Mouse (Mus musculus) Patski (cell line): ENCODE data around the gene Olfr281. TPM values are rescaled to one million over a fixed set of nuclear protein-coding genes. Genes with fewer than 3 reads are reported as not detected.
A peak's percentile ranks its signal among the peaks of the same experiment; 100 is the strongest.

Experiments used
- ATAC-seq: fragments of 100-300 bp; one replicate; pipeline ENCODE4 v1.8.0; 2021
- CTCF ChIA-PET: fragments of 350-600 bp; sonication (Branson Sonifier 250); formaldehyde crosslinking; loops from one replicate; lab custom pipeline; 2022; ENCODE audit warnings: inconsistent platforms; lab: Charles Lee
- POLR2A ChIA-PET: fragments of 350-600 bp; sonication (Branson Sonifier 250); formaldehyde crosslinking; loops from one replicate; lab custom pipeline; 2022; ENCODE audit warnings: antibody characterized with exemption, inconsistent platforms; lab: Charles Lee
- DNase-seq: peaks from one replicate; pipeline ENCODE4 v3.0.0-alpha.2; 2011; ENCODE audit warnings: low read depth, low spot score
- H3K27me3 ChIP-seq: fragments of 371-371 bp; one replicate; pipeline ENCODE4 v1.5.1; 2021
- CTCF ChIP-seq: fragments of 100-300 bp; IDR thresholded peaks from one replicate; pipeline ENCODE4 v1.5.1; 2021
- in situ Hi-C: fragments of 300-500 bp; cut with MboI; formaldehyde crosslinking; loops from 3 replicates; pipeline ENCODE4 v1.11.1; 2018; ENCODE audit warnings: low pct_unique_long_range_greater_than_20kb, mixed read lengths
- polyA plus RNA-seq: library from polyadenylated mRNA; unstranded; gene quantifications from one replicate; pipeline ENCODE4 v1.2.3, GENCODE M21; 2021

Gene Olfr281
- polyA plus RNA-seq, 1 experiment from 2014 or later, result not detected

GRCm38 (mm10) chr15:98483907-98484886, 31.8 kb downstream of the Olfr281 start:
- no peak for DNase-seq
- no peak for TF ChIP-seq CTCF
- in situ Hi-C loops, result no loop called here
- POLR2A ChIA-PET, result no interaction called here
- H3K27me3 ChIP-seq, result peaks cover 10% of the 10 kb centered on the region
- CTCF ChIA-PET, result no interaction called here
- ATAC-seq, result no peak

GRCm38 (mm10) chr15:98486433-98487021, 34.1 kb downstream of the Olfr281 start:
- DNase-seq, result no peak
- in situ Hi-C loops, result no loop called here
- ChIA-PET CTCF (no interaction called here), POLR2A (interaction anchor here (0.6 kb wide), 1 partner anchor 276 kb away, joined by 4 read pairs; the partner anchor contains the start of gene Arf3)
- TF ChIP-seq CTCF, result no peak
- ATAC-seq, result no peak
- peaks cover 12% of the 10 kb centered on the region for H3K27me3 ChIP-seq

GRCm38 (mm10) chr15:98491332-98491731, 38.9 kb downstream of the Olfr281 start:
- CTCF ChIA-PET, result no interaction called here
- no peak for DNase-seq
- peaks cover 8% of the 10 kb centered on the region for H3K27me3 ChIP-seq
- POLR2A ChIA-PET, result no interaction called here
- TF ChIP-seq CTCF, result no peak
- in situ Hi-C loops, result no loop called here
- no peak for ATAC-seq

- in situ Hi-C loops, result no loop called here
- POLR2A ChIA-PET, result no interaction called here
- CTCF ChIA-PET, result no interaction called here
- no peak for DNase-seq
- H3K27me3 ChIP-seq, result peaks cover 8% of the 10 kb centered on the region
- no peak for ATAC-seq
- no peak for TF ChIP-seq CTCF
Measured at GRCm38 (mm10) chr15:98492102-98492501, 39.7 kb downstream of the Olfr281 start, which contains the start of gene Olfr279. Gene Olfr279 (plus strand): TSS chr15:98492402.

GRCm38 (mm10) chr15:98497631-98498030, 45.2 kb downstream of the Olfr281 start:
- CTCF ChIA-PET, result no interaction called here
- POLR2A ChIA-PET, result no interaction called here
- DNase-seq, result no peak
- no peak for TF ChIP-seq CTCF
- no peaks in the 10 kb centered on the region for H3K27me3 ChIP-seq
- in situ Hi-C loops, result no loop called here
- ATAC-seq, result no peak

GRCm38 (mm10) chr15:98503317-98503716, 50.9 kb downstream of the Olfr281 start:
- no peak for ATAC-seq
- ChIA-PET CTCF (interaction anchor here (0.7 kb wide), 1 partner anchor 94 kb away, joined by 3 read pairs; no protein-coding TSS in a partner anchor), POLR2A (no interaction called here)
- in situ Hi-C loops, result no loop called here
- no peak for DNase-seq
- TF ChIP-seq CTCF, result no peak
- no peaks in the 10 kb centered on the region for H3K27me3 ChIP-seq

GRCm38 (mm10) chr15:98504514-98504913, 52.1 kb downstream of the Olfr281 start:
- DNase-seq, result no peak
- no peaks in the 10 kb centered on the region for H3K27me3 ChIP-seq
- CTCF ChIA-PET, result no interaction called here
- peak; percentile 86 for TF ChIP-seq CTCF
- POLR2A ChIA-PET, result no interaction called here
- ATAC-seq, result peak; percentile 35
- in situ Hi-C loops, result no loop called here

GRCm38 (mm10) chr15:98506253-98506957, 54.0 kb downstream of the Olfr281 start:
- no peak for DNase-seq
- ATAC-seq, result no peak
- H3K27me3 ChIP-seq, result no peaks in the 10 kb centered on the region
- in situ Hi-C loops, result no loop called here
- POLR2A ChIA-PET, result interaction anchor here (1.2 kb wide), 1 partner anchor 52 kb away, joined by 3 read pairs; no protein-coding TSS in a partner anchor
- CTCF ChIA-PET, result no interaction called here
- peak; percentile 34 for TF ChIP-seq CTCF

- POLR2A ChIA-PET, result no interaction called here
- CTCF ChIA-PET, result no interaction called here
- DNase-seq (no peak), ATAC-seq (no peak)
- in situ Hi-C loops, result no loop called here
- H3K27me3 ChIP-seq, result no peaks in the 10 kb centered on the region
- no peak for TF ChIP-seq CTCF
Measured at GRCm38 (mm10) chr15:98507321-98507720, 54.9 kb downstream of the Olfr281 start.

GRCm38 (mm10) chr15:98509387-98509786, 57.0 kb downstream of the Olfr281 start:
- peak; percentile 21 for TF ChIP-seq CTCF
- in situ Hi-C loops, result no loop called here

More at GRCm38 (mm10) chr15:98509387-98509786, 57.0 kb downstream of the Olfr281 start:
- H3K27me3 ChIP-seq, result no peaks in the 10 kb centered on the region
- ChIA-PET POLR2A (no interaction called here), CTCF (no interaction called here)
- ATAC-seq, result no peak
- DNase-seq, result no peak

Other genes with a start within 250 kb of the Olfr281 start
- gene Gm44579, start 231.6 kb upstream of the Olfr281 start, polyA plus RNA-seq, result not detected
- not detected for gene Olfr287, start 231.5 kb upstream of the Olfr281 start, polyA plus RNA-seq
- gene Olfr286, start 218.1 kb upstream of the Olfr281 start, polyA plus RNA-seq, result not detected
- not detected for gene H1fnt, start 195.3 kb upstream of the Olfr281 start, polyA plus RNA-seq
- 1.3 TPM for gene Zfp641, start 156.4 kb upstream of the Olfr281 start, polyA plus RNA-seq
- not detected for gene Olfr285, start 135.2 kb upstream of the Olfr281 start, polyA plus RNA-seq
- gene Olfr284, start 111.6 kb upstream of the Olfr281 start, polyA plus RNA-seq, result not detected
- gene Olfr283, start 71.6 kb upstream of the Olfr281 start, polyA plus RNA-seq, result not detected
- gene Olfr282, start 21.4 kb upstream of the Olfr281 start, polyA plus RNA-seq, result not detected
- gene OR5BS1P, start 17.3 kb downstream of the Olfr281 start, polyA plus RNA-seq, result not detected
- gene Lalba, start 30.1 kb downstream of the Olfr281 start, polyA plus RNA-seq, result not detected
- gene Olfr279, start 39.8 kb downstream of the Olfr281 start, polyA plus RNA-seq, result not detected
- gene Kansl2, start 81.7 kb downstream of the Olfr281 start, polyA plus RNA-seq, result 91.6 TPM
- gene Ccnt1, start 118.3 kb downstream of the Olfr281 start, polyA plus RNA-seq, result 30.2 TPM
- 0.26 TPM for gene 4930415O20Rik, start 118.4 kb downstream of the Olfr281 start, polyA plus RNA-seq
- 114 TPM for gene Adcy6, start 157.5 kb downstream of the Olfr281 start, polyA plus RNA-seq
- gene Cacnb3, start 178.3 kb downstream of the Olfr281 start, polyA plus RNA-seq, result 69.7 TPM
- 109 TPM for gene Ddx23, start 210.3 kb downstream of the Olfr281 start, polyA plus RNA-seq
- 14.8 TPM for gene Rnd1, start 224.9 kb downstream of the Olfr281 start, polyA plus RNA-seq